Mouse (Mus musculus): ENCODE data around the gene Zfand3.

The Zfand3 gene

DNA sequence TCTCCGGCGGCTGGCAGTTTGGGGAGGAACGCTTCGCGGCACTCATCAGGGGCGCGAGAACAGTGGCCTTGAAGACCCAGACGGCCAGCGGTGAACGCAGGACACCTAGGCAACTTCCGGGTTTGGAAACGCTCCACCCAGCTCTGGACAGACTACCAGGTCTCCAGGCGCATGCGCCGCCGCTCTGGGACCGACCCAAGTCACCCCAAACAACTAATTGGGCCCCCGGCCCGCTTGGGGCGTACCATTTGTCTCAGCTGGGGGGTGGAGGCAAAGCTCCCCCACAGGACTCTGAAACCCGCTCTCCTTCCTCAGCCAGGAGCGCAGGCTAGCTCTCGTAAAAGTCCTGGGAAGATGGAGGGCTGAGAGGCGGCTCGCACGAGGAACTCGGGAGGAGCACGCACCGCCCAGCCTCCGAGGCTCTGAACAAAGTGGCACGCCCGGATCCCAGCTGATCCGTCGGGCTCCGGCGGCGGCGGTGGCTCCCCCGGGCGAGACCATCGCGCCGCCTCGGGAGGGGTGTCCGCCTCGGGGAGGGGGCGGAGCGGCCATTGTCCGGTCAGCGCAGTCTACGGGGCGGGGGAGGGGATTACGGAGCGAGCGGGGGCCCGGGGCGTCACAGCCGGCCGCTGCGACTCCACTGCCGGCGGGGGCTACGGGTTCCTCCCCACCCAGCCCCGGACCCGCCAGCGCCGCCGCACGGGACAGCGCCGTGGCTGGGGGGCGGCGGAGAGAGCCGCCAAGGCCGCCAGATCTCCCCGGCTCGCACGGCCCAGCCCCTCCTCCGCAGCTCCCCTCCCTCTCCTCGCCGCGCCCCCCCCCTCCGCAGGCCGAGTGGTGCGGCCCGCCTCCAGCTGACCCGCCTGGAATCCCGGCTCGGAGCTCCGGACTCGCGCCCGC, at the start of gene Zfand3:
Gene Zfand3, plus strand, starts transcription at position 531 of the 900 bp plus-strand sequence.
- DNase-seq, result peak; percentile 94 to 95

GRCm38 (mm10) chr17:29955880-29956279, 48.7 kb upstream of the Zfand3 start:
- no peak for DNase-seq

GRCm38 (mm10) chr17:29963730-29964259, 40.7 kb upstream of the Zfand3 start:
- no peak for DNase-seq

DNA sequence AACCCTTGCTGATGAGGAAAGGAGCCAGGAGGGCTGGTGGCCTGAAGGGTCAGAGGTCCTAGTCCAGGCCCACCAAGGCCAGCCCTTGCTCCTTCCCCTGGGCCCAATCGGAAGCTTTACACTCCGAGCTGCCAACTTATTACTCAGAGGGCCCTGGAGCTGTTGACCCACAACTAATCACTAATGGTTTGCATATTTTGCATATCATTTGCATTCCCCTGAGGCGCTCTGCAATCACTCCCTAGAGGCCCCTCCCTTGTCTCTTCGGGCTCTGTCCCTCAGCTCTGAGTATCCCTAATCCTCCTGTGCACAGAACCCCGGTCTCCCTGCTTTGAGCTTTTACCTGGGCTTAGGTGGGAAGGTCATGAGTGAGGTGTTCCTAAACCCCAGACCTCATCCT, 39.0 kb upstream of the Zfand3 start:
- DNase-seq, result no peak

DNA sequence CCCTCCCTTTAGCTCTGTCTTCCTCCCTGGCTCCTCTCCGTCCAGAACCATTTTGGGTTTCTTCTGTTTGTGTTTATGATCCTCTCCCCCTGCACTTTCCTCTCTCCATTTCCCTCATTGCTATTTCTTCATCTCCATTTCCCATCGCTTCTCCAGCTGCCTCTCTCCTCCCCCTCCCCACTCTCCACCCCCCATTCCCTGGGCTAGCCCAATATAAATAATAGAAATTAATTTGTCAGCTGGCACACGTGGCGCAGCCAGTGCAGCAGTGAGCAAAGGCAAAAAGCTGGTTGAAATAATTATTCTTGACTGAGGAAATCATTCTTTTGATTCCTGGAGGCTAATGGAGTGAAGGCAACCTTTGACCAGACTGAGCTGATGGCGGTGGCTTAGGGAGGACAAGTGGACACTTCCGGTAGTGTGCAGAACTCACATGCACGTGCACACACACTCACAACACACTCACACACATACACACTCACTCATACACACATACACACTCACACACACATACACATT, 34.4 kb upstream of the Zfand3 start, which contains the start of gene Mdga1:
Gene Mdga1, minus strand, starts transcription at position 51 of the 519 bp plus-strand sequence.
- peak in 1 of 2 experiments; percentile 35 for DNase-seq

DNA sequence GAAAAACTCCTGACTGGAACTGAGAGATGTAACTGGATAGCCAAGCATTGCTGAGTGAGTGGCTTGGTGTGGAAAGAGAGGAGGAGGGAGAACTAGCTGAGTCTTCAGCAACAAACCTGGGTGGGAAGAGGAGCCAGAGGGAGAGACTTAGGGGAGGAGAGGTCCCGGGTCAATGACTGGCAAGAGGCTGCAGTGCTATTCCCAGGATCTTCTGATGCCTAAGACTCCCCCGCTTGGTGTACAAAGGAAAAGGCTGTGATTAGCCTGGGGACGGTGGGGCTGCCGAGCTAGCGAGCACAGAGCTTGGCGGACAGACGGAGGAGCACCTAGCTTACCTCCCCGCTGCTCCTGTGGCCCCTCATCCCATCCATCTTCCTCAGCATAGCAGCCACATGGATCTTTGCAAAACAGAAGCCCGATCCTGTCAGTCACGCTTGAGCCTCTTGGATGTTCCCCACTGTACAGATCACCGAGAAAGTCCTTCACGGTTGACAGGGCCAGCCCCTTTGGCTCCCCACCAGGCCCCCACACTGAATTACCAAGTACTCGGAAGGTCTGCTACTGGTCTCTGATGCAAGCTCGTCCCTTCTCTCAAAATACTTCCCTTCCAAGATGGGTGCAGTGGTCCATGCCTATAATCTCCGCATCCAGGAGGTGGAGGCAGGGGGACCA, 32.6 kb upstream of the Zfand3 start:
- DNase-seq, result peak in 1 of 2 experiments; percentile 79

- DNase-seq, result no peak
Observed at GRCm38 (mm10) chr17:29973226-29973625, 31.3 kb upstream of the Zfand3 start.

- peak; percentile 72 to 87 for DNase-seq
Observed at GRCm38 (mm10) chr17:29975731-29976130, 28.8 kb upstream of the Zfand3 start.

DNA sequence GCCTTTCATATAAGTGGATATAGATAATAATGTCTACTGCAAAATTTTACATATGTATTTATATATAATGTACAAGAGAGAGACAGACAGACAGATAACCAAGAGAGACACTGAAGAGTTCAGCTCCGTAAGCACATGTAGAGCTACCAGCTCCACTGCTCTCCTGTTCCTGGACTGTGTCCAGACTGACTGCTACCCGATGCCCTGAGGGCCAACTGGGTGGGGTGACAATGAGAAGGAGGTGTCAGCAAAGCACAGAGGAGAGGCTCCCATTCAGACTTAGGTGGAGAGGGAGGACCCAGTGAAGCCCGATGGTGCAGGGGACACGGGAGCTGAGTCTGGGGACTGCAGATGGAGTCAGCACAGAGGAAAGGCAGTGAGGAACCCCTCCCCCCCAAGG, 25.5 kb upstream of the Zfand3 start:
- DNase-seq, result no peak

- no peak for DNase-seq
Observed at GRCm38 (mm10) chr17:29979841-29980240, 24.7 kb upstream of the Zfand3 start.

DNA sequence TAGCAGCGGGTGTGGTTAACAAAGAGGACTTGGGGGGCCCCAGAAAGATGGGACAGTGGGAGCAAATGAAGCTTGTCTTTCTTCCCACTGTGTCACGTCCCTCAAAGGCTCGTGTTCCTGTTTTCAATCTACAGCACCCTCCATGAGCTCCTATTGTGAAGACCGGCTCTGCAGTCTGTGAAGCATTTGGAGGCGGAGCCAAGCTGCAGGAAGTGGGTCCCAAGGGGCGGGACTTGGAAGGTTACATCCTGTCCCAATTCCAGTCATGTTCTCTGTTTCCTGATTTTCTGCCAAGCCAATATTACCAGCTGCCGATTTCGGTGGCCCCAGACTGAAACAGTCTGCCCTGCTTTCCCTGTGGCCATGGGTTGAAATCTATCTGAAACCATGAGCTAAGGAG, 23.0 kb upstream of the Zfand3 start:
- no peak for DNase-seq

- DNase-seq, result no peak
Observed at GRCm38 (mm10) chr17:29983190-29983589, 21.3 kb upstream of the Zfand3 start.

DNA sequence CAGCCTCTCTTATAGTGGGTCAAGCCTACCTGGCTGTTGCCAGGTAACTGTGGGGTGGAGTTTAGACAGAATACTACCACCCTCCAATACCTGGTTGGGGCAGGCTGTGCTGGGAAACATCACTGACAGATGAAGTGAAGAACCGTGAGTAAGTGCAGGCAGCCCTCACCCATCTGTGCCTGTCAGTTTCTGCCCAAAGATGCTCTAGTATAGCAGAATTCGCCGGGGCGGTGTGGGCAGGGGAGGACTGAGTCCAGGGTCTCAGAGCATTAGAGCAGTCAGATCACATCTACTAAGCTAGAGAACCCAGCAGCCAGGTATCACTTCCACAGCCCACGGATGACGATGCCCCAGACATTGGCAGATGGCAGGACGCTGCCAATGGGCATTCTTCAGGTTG, 19.6 kb upstream of the Zfand3 start:
- no peak for DNase-seq

GRCm38 (mm10) chr17:29985534-29985933, 19.0 kb upstream of the Zfand3 start:
- peak; percentile 78 for DNase-seq

- DNase-seq, result no peak
Observed at GRCm38 (mm10) chr17:29988141-29988540, 16.4 kb upstream of the Zfand3 start.

GRCm38 (mm10) chr17:29989653-29990052, 14.9 kb upstream of the Zfand3 start:
- no peak for DNase-seq

DNA sequence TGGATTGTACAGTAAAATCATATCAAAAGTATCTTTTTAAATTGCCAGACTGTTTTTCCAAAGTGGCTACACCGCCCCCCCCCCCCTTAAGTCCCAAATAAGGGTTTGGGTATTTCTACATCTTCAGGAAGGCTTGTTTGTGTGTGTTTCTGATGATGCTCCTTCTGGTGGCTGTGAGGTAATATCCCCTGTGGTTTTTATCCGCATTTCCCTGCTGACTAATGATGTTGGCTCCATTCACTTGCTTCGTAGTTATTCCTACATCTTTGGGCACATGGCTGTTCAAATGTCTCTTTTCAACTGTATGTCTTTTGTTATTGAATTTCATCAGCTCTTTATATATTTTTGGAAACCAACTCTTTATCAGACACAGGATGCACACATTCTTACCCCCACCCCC, 14.4 kb upstream of the Zfand3 start:
- DNase-seq, result no peak

DNA sequence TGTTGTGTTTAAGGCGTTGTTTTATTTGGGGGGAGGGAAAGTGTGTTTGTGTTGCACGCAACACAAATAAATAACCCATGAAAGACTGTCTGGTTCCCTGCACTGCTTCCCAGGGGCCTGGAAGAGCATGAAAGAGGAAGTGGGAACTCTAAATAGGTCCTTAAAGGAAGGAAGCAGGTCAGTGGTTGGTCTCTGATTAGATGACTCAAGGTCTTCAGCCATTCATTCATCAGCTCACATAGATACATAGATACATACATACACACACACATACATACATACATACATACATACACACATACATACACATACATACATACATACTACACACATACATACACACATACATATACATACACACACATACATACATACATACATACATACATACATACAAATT, 13.7 kb upstream of the Zfand3 start:
- DNase-seq, result no peak

GRCm38 (mm10) chr17:29993488-29993887, 11.0 kb upstream of the Zfand3 start:
- DNase-seq, result no peak

GRCm38 (mm10) chr17:29994011-29994410, 10.5 kb upstream of the Zfand3 start:
- peak in 1 of 2 experiments; percentile 42 for DNase-seq

DNA sequence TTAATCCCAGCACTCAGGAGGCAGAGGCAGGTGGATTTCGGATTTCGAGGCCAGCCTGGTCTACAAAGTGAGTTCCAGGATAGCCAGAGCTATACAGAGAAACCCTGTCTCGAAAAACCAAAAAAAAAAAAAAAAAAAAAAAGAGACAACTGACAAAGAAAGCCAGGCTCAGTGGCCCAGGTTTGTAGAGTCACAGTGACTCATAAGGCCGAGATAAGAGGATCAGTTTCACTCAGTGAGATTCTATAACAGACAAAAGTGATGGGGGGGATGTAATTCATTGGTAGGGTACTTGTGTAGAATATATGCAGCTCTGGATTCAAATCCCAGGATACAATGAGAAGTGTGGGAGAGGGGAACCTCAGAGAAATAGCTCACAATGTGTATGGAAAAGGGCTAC, 10.1 kb upstream of the Zfand3 start:
- DNase-seq, result no peak

- DNase-seq, result no peak
Observed at GRCm38 (mm10) chr17:29995986-29996385, 8.5 kb upstream of the Zfand3 start.

- no peak for DNase-seq
Observed at GRCm38 (mm10) chr17:29997726-29998125, 6.8 kb upstream of the Zfand3 start.

All from kidney, adult 8-10 months (tissue).